Mouse (Mus musculus): Measurements from ENCODE around the gene Tprgl. TPM values are rescaled to one million over a fixed set of nuclear protein-coding genes. Genes with fewer than 3 reads are reported as not detected.

Gene Tprgl
- polyA plus RNA-seq, 1 experiment = not detected

DNA sequence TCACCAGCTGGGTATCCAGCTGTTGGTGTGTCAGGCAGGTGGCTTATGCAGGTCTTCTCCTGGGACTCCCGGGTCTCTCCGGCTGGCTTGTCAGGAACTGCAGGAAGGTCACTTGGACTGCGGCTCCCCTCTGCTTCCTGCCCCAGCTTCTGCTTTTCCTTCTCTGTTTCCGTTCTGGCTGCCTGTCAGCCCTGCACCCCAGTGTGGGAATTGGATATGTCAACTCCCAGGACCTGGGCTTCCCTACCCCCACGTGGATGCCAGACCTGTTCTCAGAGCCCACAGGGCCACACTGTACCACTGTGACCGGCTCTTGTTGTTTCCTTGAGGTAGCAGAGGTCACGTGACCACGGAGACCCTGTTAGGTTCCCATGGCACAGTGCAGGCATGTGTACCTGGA is 28.5 kb upstream of the Tprgl start:
- H3K4me3 ChIP-seq (ENCODE audit: insufficient read depth, low read depth, low read length) = no peak overlapping the region
- WGBS = 85% methylated on average over 8 of the region's 8 CpGs
- no peak overlapping the region for H3K27ac ChIP-seq (ENCODE audit: insufficient read depth, low read depth, low read length)
- H3K4me1 ChIP-seq (ENCODE audit: control insufficient read depth, insufficient read depth, low read length) = no peaks in the 10 kb centered on the region
- no peak for TF ChIP-seq POLR2A (IDR thresholded peaks at IDR 0.05; ENCODE audit: insufficient read depth, low read depth, low read length)
- TF ChIP-seq CTCF (IDR thresholded peaks at IDR 0.05; ENCODE audit: insufficient read depth, low read depth, low read length) = no peak

DNA sequence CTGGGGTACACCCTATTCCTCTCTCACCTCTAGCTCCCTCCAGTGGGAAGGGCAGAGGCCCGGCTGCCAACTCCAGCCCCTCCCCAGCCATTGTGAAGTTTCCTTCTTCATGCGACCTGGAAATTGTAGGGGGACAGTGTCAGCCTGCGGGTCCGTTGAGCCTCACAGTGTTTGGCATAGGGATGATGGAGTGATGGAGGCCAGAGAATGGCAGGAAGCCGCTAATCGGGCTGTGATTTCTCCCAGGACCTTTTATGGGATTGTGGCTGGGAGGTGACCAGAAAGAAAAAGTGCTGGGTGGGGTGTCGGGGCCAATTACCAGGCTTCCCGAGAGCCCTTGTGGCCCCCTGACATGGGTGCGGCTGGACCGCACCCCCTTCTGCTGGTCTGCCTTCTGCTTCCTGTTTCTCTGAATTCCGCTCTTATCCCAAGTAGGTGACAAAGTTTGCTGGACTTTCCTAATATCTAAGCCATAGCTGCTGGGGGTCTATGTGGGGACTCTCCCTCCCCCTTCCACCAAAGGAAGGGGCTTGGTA is 25.6 kb upstream of the Tprgl start:
- WGBS = 85% methylated on average over 11 of the region's 11 CpGs
- no peak for TF ChIP-seq POLR2A (IDR thresholded peaks at IDR 0.05; ENCODE audit: insufficient read depth, low read depth, low read length)
- TF ChIP-seq CTCF (IDR thresholded peaks at IDR 0.05; ENCODE audit: insufficient read depth, low read depth, low read length) = no peak
- Histone ChIP-seq H3K4me1 (ENCODE audit: control insufficient read depth, insufficient read depth, low read length) (no peaks in the 10 kb centered on the region), H3K4me3 (ENCODE audit: insufficient read depth, low read depth, low read length) (no peak overlapping the region), H3K27ac (ENCODE audit: insufficient read depth, low read depth, low read length) (no peak overlapping the region)

DNA sequence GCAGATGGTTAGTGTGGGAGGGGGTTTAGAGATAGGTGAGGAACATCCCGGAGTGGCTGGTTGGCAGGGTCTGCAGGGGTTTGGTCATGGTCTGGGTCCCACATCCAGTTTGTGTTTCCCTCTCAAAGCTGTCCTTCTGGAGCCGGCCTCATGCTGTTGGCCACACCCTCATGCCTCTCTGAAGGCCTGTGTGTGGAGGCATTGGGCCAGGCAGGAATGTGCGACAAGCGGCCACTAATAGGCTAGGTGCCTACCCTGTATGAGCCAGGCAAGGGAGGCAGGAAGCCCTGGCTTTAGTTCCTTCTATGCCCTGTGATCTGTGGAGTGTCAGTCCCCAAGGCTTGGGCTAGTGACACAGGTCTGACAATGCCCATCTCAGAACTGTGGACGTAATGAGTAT is 24.5 kb upstream of the Tprgl start:
- Histone ChIP-seq H3K27ac (ENCODE audit: insufficient read depth, low read depth, low read length) (no peak overlapping the region), H3K4me3 (ENCODE audit: insufficient read depth, low read depth, low read length) (no peak overlapping the region), H3K4me1 (ENCODE audit: control insufficient read depth, insufficient read depth, low read length) (no peaks in the 10 kb centered on the region)
- TF ChIP-seq POLR2A (IDR thresholded peaks at IDR 0.05; ENCODE audit: insufficient read depth, low read depth, low read length) (no peak), CTCF (IDR thresholded peaks at IDR 0.05; ENCODE audit: insufficient read depth, low read depth, low read length) (no peak)
- 86% methylated on average over 5 of the region's 5 CpGs for WGBS

DNA sequence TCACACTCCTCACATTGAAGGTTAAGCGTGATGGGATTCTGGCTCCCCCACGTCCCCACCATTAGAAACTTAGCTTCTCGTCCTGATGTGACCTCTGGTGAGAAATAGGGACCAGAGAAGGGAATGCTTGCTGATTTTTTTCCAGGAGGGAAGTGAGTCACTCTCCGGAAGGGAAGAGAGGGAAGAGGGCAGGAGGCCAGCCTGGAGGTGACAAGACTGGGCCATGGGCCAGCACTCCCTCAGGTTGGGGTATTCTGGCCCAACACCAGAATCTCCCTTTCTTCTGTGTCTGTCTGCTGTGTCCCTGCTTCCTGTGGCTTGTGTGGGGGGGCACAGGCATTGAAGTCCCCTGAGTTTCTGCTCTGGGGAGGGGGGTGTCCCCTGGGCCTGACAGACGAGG is 23.1 kb upstream of the Tprgl start:
- no peak overlapping the region for H3K4me3 ChIP-seq (ENCODE audit: insufficient read depth, low read depth, low read length)
- 65% methylated on average over 5 of the region's 5 CpGs for WGBS
- H3K4me1 ChIP-seq (ENCODE audit: control insufficient read depth, insufficient read depth, low read length) = no peaks in the 10 kb centered on the region
- no peak for TF ChIP-seq CTCF (IDR thresholded peaks at IDR 0.05; ENCODE audit: insufficient read depth, low read depth, low read length)
- no peak overlapping the region for H3K27ac ChIP-seq (ENCODE audit: insufficient read depth, low read depth, low read length)

DNA sequence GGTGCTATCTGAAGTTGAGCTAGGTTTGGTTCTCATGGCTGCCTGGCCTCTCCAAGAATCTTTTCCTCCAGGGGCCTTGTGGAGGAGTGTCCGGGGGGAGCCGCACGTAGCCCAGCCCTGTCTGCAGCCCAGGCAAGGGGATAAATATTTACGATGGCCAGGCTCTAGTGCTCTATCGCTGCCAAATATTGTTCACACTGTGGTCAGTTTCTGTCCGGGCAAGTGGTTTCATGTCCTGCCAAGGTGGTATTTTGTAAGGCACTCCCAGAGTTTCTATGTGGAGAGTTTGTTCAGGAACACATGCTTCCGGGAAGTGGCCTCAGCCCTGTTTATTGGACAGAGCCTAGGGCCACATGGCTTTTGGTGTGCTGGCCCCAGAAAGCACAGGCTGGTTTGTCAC is 20.5 kb upstream of the Tprgl start:
- Histone ChIP-seq H3K4me3 (ENCODE audit: insufficient read depth, low read depth, low read length) (no peak overlapping the region), H3K4me1 (ENCODE audit: control insufficient read depth, insufficient read depth, low read length) (no peaks in the 10 kb centered on the region), H3K27ac (ENCODE audit: insufficient read depth, low read depth, low read length) (no peak overlapping the region)
- no peak for TF ChIP-seq POLR2A (IDR thresholded peaks at IDR 0.05; ENCODE audit: insufficient read depth, low read depth, low read length)
- TF ChIP-seq CTCF (IDR thresholded peaks at IDR 0.05; ENCODE audit: insufficient read depth, low read depth, low read length) = no peak
- 66% methylated on average over 7 of the region's 7 CpGs for WGBS

DNA sequence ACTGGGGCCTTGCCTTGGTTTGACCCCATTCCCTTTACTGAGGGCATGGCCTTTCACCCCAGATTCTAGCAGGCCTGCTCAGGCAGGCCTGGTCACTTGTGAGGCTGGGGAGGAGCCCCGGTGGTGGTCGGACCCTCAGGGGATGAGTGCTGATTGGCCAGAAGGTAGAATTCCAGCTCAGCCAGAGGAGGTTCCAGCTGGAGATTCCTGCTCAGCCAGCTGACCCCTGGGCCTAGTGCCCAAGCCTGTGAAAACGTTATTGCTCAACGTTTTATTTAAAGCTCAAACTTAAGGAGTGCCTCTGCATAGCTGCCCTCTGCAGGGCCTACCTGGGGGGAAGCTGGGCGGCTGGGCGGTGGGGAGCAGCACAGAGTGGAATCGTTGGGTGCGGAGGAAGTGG is 16.8 kb upstream of the Tprgl start:
- Histone ChIP-seq H3K4me1 (ENCODE audit: control insufficient read depth, insufficient read depth, low read length) (no peaks in the 10 kb centered on the region), H3K4me3 (ENCODE audit: insufficient read depth, low read depth, low read length) (no peak overlapping the region), H3K27ac (ENCODE audit: insufficient read depth, low read depth, low read length) (no peak overlapping the region)
- no peak for TF ChIP-seq CTCF (IDR thresholded peaks at IDR 0.05; ENCODE audit: insufficient read depth, low read depth, low read length)
- TF ChIP-seq POLR2A (IDR thresholded peaks at IDR 0.05; ENCODE audit: insufficient read depth, low read depth, low read length) = no peak
- 79% methylated on average over 8 of the region's 8 CpGs for WGBS

DNA sequence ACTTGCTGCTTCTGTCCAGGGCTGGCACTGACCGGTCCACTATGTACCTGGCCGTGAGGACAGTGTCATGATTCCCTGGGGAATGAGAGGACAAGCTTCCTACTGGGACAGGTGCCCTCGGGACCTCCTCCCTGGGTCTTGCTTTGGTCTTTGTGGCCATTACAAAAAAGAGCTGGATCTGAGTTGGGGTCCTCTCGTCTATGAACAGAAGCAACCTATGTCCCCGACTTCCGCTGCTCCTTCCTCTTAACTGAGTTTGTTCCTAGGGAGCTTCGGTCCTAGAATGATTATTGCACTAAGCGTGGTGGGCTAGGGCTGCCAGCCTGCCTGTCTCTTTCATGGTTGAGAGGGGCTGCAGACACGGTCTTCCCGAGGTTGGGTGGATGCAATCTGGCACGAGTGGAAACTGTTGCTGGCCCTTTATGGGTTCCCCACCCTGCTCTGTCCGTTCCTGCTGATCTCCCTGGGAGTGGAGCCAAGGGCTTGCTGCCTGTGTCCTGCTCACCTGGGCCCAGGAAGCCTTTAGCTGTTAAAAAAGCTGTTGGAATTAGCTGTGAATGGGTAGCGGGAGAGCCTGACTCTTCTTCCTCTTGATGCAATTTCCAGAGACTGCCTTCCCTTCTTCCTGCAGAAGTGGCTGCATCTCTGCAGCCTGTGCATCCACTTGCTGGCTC is 11.6 kb upstream of the Tprgl start:
- TF ChIP-seq POLR2A (IDR thresholded peaks at IDR 0.05; ENCODE audit: insufficient read depth, low read depth, low read length) = no peak
- no peak for TF ChIP-seq CTCF (IDR thresholded peaks at IDR 0.05; ENCODE audit: insufficient read depth, low read depth, low read length)
- no peak overlapping the region for H3K27ac ChIP-seq (ENCODE audit: insufficient read depth, low read depth, low read length)
- peaks cover 18% of the 10 kb centered on the region for H3K4me1 ChIP-seq (ENCODE audit: control insufficient read depth, insufficient read depth, low read length)
- H3K4me3 ChIP-seq (ENCODE audit: insufficient read depth, low read depth, low read length) = no peak overlapping the region
- WGBS = 38% methylated on average over 13 of the region's 13 CpGs

DNA sequence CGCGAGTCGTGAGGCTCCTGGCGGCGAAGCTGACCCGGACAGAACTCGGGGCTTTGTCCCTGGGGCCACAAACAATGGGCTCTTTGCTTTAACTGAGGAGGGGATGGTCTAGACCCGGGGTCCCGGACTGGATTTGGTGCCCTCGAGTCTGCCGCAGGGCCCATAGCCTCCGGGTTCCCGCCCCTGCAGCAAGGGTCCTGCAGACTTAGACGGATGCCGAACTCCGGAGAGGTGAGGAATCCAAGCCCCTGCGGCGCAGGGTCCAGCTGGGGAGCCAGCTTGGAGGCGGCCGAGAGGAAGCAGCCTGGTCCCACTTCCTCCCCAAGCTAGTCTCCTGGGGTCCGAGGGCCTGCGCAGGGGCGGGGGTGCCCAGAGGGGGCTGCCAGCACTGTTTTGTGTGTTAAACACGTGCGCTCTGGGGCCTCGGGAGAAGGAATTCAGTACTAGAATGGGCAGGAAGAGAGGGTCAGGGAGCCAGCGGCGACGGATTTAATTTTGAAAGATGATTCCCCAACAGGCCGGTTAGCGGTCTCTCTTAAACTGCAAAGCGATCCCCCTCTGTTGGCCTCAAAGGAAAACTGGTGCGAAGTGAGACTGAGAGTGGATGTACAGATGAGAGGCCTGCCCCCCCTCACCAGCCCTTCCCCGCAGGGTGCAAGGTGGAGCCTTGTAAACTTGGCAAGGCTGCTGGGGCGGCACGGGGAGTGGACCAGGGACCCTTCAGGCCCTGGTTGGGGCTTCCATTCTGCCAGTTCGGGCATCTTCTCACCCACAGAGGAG is 10.9 kb upstream of the Tprgl start:
- TF ChIP-seq CTCF (IDR thresholded peaks at IDR 0.05; ENCODE audit: insufficient read depth, low read depth, low read length) (no peak), POLR2A (IDR thresholded peaks at IDR 0.05; ENCODE audit: insufficient read depth, low read depth, low read length) (no peak)
- WGBS = 2% methylated on average over 37 of the region's 37 CpGs
- peaks cover 18% of the 10 kb centered on the region for H3K4me1 ChIP-seq (ENCODE audit: control insufficient read depth, insufficient read depth, low read length)
- H3K4me3 ChIP-seq (ENCODE audit: insufficient read depth, low read depth, low read length) = peak overlapping the region; percentile 34
- no peak overlapping the region for H3K27ac ChIP-seq (ENCODE audit: insufficient read depth, low read depth, low read length)

DNA sequence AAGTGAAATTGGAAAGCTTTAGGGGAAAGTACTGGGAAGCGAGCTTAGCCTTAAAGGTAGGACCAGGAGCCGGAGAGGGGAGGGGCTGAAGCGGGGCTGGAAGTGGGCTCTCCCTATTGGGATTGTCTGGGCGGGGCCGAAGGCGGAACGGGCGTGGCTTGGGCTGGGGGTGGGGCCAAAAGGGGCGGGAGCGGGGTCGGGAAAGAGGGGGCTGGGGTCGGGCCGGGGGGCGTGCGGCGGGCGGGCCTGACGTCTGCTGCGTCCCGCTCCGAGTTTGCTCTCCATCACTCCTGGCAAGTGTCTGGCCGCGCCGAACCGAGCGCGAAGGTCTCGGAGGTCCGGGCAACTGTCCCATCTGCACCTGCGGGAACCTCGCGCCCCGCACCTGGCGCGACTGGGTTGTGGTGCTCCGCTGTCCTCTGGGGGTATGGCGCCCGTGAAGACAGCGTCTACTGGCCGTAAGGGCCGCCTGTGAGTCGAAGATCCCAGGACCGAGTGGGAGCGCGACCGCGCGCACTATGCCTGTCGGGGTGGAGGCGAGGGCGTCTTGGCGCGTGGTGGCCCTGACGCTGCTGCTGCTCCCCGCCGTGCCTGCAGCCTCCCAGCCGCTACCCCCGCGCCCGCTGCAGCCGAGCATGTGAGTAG is 10.2 kb upstream of the Tprgl start, which contains the start of gene Megf6:
Gene Megf6, plus strand, starts transcription at position 225 of the 645 bp plus-strand sequence.
- Histone ChIP-seq H3K27ac (ENCODE audit: insufficient read depth, low read depth, low read length) (no peak within 1 kb of the TSS), H3K4me1 (ENCODE audit: control insufficient read depth, insufficient read depth, low read length) (peaks cover 18% of the 10 kb centered on the region), H3K4me3 (ENCODE audit: insufficient read depth, low read depth, low read length) (peak within 1 kb of the TSS; percentile 34)
- TF ChIP-seq POLR2A (IDR thresholded peaks at IDR 0.05; ENCODE audit: insufficient read depth, low read depth, low read length) (no peak), CTCF (IDR thresholded peaks at IDR 0.05; ENCODE audit: insufficient read depth, low read depth, low read length) (no peak)
- WGBS = under 1% methylated on average over 54 of the region's 61 CpGs

All from olfactory bulb, adult 2 months (tissue).